Mouse (Mus musculus): Measurements from ENCODE around the gene Nphp3. TPM values are rescaled to one million over a fixed set of nuclear protein-coding genes. Genes with fewer than 3 reads are reported as not detected.
A peak's percentile ranks its signal among the peaks of the same experiment; 100 is the strongest.

Gene Nphp3
- polyA plus RNA-seq, 1 experiment = 15.8 TPM

GRCm38 (mm10) chr9:104085730-104086429, 83.5 kb downstream of the Nphp3 start:
- Histone ChIP-seq H3K27ac (ENCODE audit: insufficient read depth, low read length) (no peak overlapping the region), H3K4me1 (ENCODE audit: control insufficient read depth, insufficient read depth, low read length) (no peaks in the 10 kb centered on the region; the same call in 1 of the 2 replicates), H3K4me3 (ENCODE audit: insufficient read depth, low read length) (no peak overlapping the region)
- TF ChIP-seq POLR2A (IDR thresholded peaks at IDR 0.05; ENCODE audit: low read depth, low read length) = no peak
- TF ChIP-seq CTCF (IDR thresholded peaks at IDR 0.05; ENCODE audit: borderline replicate concordance, insufficient read depth, low read length) = no peak

GRCm38 (mm10) chr9:104088555-104088954, 86.2 kb downstream of the Nphp3 start:
- TF ChIP-seq POLR2A (IDR thresholded peaks at IDR 0.05; ENCODE audit: low read depth, low read length) (no peak), CTCF (IDR thresholded peaks at IDR 0.05; ENCODE audit: borderline replicate concordance, insufficient read depth, low read length) (no peak)
- Histone ChIP-seq H3K4me1 (ENCODE audit: control insufficient read depth, insufficient read depth, low read length) (no peaks in the 10 kb centered on the region; the same call in 1 of the 2 replicates), H3K4me3 (ENCODE audit: insufficient read depth, low read length) (no peak overlapping the region), H3K27ac (ENCODE audit: insufficient read depth, low read length) (0 out of 2 replicates have a peak overlapping the region, but pooled peaks have one; percentile 12)

GRCm38 (mm10) chr9:104092945-104093344, 90.6 kb downstream of the Nphp3 start:
- H3K4me3 ChIP-seq (ENCODE audit: insufficient read depth, low read length) = no peak overlapping the region
- no peaks in the 10 kb centered on the region; the same call in 1 of the 2 replicates for H3K4me1 ChIP-seq (ENCODE audit: control insufficient read depth, insufficient read depth, low read length)
- no peak overlapping the region for H3K27ac ChIP-seq (ENCODE audit: insufficient read depth, low read length)
- TF ChIP-seq POLR2A (IDR thresholded peaks at IDR 0.05; ENCODE audit: low read depth, low read length) (no peak), CTCF (IDR thresholded peaks at IDR 0.05; ENCODE audit: borderline replicate concordance, insufficient read depth, low read length) (no peak)

Other genes starting within 250 kb of the Nphp3 start
- gene Tmem108, start 240.7 kb upstream of the Nphp3 start, polyA plus RNA-seq (2011; ENCODE audit: insufficient read length, low read depth, missing spikeins) = 1.0 and 2.6 TPM in 2 replicates
- not detected in 2 replicates for gene Gm28305, start 38.1 kb downstream of the Nphp3 start, polyA plus RNA-seq (2011; ENCODE audit: insufficient read length, low read depth, missing spikeins)
- 50.3 and 52.0 TPM in 2 replicates for gene Uba5, start 60.6 kb downstream of the Nphp3 start, polyA plus RNA-seq (2011; ENCODE audit: insufficient read length, low read depth, missing spikeins)
- gene Acad11, start 60.8 kb downstream of the Nphp3 start, polyA plus RNA-seq (2011; ENCODE audit: insufficient read length, low read depth, missing spikeins) = 14.0 and 14.5 TPM in 2 replicates
- gene Ackr4, start 124.4 kb downstream of the Nphp3 start, polyA plus RNA-seq (2011; ENCODE audit: insufficient read length, low read depth, missing spikeins) = 0.74 TPM in 1 of 2 replicates, not detected in the other

Measured in embryonic fibroblast, embryonic 13.5 days (primary cell).